Mouse (Mus musculus) kidney, postnatal 14 days (tissue): ENCODE measurements around the gene 5330417H12Rik.

ENCODE experiments used
- DNase-seq: peaks from one replicate; pipeline ENCODE4 v3.0.0; 2022; ENCODE audit warnings: mixed read lengths

Gene 5330417H12Rik

GRCm38 (mm10) chr7:107624432-107624831 is 529 bp downstream of the 5330417H12Rik start:
- DNase-seq = no peak

DNA sequence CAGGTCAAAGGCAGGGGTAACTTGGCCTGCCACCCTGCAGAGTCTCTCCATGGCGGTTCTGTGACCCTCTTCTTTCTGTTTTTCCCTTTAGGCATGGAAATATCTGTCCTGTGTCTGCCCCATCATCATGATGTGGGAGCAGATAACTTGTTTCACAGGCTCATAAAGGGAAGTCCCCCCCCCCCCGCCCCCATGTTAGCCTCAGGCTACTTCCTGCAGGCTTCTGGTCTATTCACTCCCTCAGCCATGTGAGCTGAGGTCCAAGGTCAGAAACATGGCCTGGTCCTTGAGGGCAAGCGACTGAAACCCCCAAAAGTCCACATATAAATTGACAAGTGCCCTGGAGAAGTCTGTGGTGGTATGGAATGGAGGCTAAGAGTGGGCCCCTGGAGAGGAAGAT is 4.8 kb downstream of the 5330417H12Rik start:
- no peak for DNase-seq

DNA sequence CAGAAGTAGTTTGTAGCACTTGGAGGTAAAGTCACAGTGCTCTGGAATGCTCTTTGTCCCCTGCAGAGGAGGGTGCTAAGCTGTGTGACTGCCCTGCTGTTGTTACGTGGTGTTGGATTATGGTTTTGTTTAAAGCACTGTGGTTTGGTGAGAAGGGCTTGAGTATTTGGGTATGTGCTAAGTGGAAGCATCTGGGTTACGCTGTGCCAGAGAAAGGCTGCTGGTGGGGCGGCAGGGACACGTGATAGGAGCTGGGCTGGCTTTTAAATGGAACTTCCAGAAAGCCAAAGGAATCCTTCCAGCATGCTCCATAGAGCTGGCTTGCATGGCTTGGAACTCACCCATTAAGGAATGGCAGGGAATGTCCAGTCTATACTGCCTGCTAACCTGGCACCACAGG is 5.7 kb downstream of the 5330417H12Rik start:
- no peak for DNase-seq

DNA sequence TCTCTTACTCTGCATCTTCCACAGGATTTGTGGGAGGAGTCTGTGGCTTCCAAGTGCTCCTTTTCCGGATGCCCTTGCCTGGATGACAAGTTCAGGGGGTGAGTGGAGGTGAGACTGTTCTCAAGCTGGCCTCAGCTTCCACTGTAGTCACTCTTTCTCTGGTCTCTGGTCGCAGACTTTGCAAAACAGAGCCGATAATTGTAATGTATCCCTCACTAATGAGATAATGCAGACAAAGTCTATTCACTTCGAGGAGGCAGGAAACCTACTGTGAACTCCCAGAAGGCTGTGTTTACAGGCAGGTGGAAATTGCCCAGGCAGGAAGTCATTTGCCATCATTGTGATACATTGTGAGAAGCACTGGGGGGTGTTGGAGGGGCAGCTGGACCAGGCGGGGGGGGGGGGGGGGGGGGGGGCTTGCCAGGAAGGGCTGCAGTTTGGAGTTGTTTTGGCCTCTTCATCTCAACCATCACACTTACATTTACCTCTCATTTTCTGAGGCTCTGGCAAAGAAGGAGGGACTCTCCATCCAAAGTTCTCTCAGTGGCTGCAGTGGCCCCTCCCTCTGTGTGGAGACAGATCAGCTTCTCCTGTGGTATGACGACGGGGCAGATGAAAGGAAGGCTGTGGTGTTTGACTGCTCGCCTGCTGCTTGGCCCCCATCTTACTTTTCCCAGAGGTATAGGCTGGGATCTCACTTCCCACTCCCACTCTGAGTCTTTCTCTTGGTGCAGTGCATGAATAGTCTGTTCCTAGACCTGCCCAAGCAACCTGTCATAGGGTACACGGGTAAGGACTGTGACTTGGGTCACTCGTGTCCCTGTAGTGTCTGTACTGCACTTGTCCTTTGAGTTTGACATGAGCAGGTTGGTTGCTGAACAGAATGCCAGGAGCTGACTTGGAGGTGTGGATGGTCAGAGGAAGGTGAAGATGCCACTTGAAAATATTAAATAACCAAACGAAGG is 6.7 kb downstream of the 5330417H12Rik start:
- no peak for DNase-seq

GRCm38 (mm10) chr7:107610880-107611279 is 14.1 kb downstream of the 5330417H12Rik start:
- no peak for DNase-seq

DNA sequence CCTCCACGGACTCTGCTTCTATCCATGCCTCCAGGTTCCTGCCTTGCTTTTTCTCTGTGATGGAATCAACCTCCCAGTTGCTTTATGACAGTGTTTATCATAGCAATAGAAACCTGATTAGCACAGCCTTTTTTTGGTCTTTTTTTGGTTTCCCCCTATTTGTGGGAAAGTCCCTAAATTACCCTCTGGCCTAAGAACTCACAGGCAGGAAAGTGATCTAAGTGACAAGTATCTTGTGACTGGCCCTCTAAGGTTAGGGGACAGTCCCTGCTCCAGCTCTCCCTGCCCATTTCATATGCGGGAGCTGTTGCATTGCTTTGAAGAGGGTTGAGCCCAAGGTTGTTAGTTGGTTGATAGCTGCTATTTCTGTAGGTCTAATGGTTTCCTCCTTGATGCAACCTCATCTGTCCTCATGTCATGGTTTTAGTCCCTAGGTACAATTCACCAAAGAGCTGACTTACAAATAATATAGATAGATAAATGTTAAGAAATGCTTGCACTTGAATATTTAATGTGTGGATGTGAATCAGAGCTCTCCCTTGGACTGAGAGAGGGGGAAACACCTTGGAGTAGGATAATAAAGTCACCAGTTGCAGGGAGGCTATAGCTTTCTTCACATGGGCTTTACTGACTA is 15.2 kb downstream of the 5330417H12Rik start:
- no peak for DNase-seq

GRCm38 (mm10) chr7:107607766-107608165 is 17.2 kb downstream of the 5330417H12Rik start:
- DNase-seq = no peak

DNA sequence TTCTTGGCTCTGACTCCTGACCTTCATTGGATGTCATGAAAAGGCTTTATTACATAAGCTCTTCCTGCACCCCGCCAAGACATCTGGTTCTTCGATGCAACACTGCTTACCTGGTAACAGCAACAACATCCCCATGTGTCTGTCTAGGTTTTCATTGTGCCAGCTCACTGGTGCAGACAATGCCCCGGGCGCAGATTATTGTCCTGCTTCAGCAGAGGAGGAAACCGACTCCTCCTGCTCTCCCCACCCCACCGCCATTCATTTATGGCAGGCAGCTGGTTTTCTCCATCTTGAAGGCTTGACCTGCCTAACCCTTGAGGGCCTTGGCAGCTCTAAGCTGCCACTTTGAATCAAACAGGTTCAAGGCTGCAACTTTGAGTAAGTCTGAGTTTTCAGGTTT is 22.0 kb downstream of the 5330417H12Rik start:
- DNase-seq = no peak

GRCm38 (mm10) chr7:107602505-107602904 is 22.5 kb downstream of the 5330417H12Rik start:
- DNase-seq = no peak

DNA sequence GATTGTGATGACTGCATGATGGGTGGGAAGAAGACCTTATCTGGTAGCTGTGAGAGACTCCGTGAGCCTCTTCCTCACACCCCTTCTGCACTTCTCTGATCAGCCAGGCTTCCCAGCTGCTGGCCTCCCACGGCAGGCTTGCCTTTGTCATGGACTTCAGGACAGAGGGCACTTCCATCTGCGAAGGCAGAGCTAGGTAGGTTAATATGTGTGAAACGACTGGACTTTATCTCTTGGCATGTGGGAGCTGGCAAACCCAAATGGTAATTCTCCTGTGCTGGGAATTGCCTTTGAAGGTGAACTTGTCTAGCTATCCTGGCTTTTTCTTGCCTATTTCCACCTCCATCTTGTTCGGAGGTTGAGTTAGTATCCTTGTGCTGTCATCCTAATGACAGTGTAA is 24.3 kb downstream of the 5330417H12Rik start:
- DNase-seq = peak; percentile 43

DNA sequence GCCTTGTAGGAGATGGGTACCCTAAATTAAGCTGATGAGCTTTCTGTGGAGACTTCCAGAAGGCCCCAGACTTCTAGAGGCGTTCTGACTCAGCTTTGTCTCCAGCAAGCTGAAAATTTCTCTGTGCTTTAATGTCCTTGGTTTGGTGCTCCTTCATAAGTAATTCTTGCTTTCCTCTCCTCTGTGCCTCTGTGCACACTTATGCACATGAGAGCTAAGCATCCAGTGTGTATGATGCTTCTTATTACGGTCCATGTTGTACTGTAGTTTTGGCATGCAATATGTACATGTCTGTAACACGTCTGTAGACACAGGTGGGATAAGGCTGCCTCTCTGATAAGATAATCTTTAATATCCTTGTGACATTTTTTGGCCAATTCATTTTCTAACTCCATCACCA is 27.0 kb downstream of the 5330417H12Rik start:
- DNase-seq = no peak

- no peak for DNase-seq
These were observed 28.2 kb downstream of the 5330417H12Rik start for GRCm38 (mm10) chr7:107596753-107597152.

- DNase-seq = no peak
These were observed 29.5 kb downstream of the 5330417H12Rik start for GRCm38 (mm10) chr7:107595426-107595825.

DNA sequence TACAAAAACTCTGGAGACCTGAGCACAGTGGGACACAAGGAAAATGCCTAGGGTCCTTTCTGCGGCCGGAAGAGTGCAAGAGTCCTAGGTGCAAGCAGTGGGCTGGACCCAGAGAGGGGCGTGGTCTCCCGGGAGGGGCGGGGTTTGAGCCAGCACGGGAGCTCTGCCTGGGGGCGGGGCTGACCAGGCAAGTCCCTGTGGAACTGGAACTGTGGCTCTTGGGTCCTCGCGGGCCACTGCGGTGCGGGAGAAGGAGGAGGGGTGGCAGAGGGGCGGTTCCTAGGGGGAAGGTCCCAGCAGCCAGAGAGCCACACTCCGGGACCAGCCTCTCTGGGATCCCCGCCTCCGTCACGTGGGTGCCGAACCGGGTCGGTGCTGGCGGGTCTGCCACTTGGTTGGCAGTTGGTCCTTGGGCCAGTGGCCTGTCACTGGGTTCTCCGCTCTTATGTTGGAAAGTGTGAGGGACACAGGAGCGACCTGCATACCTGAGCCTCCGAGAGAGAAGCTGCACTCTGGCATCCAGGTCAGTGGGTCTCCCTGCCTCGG is 30.0 kb downstream of the 5330417H12Rik start, which contains the start of gene Ppfibp2:
Ppfibp2 (plus strand) TSS at position 351 of the 546 bp plus-strand sequence.
- DNase-seq = peak; percentile 97

GRCm38 (mm10) chr7:107594325-107594856 is 30.6 kb downstream of the 5330417H12Rik start:
- DNase-seq = peak; percentile 65

- peak; percentile 3 for DNase-seq
These were observed 31.1 kb downstream of the 5330417H12Rik start for GRCm38 (mm10) chr7:107593904-107594303.

DNA sequence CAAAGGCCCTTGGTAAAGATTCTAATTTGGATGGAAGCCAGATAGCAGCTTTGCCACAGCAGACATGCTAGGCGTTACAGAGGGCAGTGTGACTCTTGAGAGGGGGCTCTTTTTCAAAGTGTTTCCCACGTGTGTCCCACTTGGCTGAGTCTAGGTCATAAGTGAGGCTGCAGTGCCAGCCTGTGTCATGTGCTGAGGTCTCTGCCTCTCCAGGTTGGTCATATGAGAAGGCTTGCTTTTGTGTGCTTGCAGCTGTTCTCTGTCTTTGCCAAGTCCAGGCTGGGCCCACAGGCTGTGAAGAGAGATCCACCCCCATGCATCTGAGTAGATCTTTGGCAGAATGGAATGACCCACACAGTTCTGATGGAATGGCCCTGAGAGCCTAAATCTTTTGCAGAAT is 32.3 kb downstream of the 5330417H12Rik start:
- DNase-seq = no peak

- peak; percentile 34 for DNase-seq
These were observed 50.7 kb downstream of the 5330417H12Rik start for GRCm38 (mm10) chr7:107574276-107574675.
